Mouse (Mus musculus) brain, embryonic 18.5 days (tissue): ENCODE measurements at regions not wholly inside any gene's neighbourhood (a gene's known extent, or its start where the extent isn't known, plus 50 kb on each side); places are given as distances from the start of the nearest gene placed in this dataset.
A peak's percentile ranks its signal among the peaks of the same experiment; 100 is the strongest.

Experiments
- DNase-seq: peaks from one replicate; pipeline ENCODE4 v3.0.0-alpha.2; 2012; ENCODE audit warnings: low read depth, low spot score

DNA sequence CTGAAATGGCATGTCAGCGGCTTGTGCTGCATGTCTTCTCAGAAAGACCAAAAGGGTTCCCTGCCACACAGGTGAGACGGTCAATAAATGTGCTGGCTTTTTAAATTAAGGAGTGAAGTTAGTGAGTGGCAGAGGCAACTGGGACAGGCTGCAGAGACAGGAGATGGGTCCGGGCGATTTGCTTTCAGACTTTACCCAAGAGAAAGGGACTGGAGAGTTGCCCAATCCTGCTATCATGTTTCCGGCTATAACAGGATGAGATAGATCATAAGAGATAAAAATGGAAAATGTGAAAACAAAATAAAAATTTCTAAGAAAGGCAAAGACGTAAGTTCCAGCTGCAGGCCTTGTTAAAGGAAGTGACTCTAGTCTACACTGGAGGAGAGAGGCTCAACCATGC lies 367.3 kb upstream of the Runx1 start:
- DNase-seq, result no peak

DNA sequence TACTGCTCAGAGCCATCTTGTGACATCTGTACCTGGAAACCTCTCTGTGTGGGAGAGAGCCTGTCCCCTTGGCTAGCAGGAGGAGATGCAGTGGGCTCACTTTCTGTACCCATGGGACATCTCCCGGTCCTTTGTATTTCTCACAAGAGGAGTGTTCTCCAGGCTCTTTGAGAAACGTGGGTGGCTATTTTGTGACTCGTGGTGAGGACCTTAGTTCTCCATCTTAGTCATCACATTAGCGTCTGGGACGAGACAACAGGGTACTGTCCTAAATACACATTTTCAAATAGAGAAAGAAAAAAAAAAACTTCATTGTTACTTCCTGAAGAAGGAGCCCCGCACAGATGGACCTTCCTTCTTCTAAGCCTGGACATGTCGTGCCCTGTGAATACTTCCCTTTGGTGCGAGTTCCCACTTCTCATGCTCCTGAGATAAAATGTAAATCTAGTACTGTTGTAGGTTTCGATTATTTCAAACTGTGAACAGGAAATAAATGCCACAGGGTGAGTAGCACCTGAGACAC lies 366.8 kb upstream of the Runx1 start:
- DNase-seq, result no peak

DNA sequence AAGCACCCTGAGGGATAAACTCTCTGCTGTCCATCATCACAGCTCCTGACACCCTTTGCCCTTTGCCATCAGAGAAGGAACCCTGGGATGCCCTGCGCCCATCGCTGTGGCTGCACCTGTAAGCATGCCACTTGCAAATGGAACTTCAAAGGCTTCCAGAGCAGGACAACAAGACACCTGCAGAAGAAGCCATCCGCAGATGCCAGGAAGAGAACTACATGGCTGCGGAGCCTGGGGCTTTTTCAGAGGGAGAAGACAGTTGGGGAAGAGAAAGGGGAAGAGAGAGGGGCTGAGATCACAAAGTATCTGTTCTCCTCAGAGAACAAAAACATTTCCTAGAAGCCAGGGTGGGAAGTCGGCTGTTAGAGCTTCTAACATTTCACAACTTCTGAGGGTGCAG lies 365.2 kb upstream of the Runx1 start:
- DNase-seq, result no peak

DNA sequence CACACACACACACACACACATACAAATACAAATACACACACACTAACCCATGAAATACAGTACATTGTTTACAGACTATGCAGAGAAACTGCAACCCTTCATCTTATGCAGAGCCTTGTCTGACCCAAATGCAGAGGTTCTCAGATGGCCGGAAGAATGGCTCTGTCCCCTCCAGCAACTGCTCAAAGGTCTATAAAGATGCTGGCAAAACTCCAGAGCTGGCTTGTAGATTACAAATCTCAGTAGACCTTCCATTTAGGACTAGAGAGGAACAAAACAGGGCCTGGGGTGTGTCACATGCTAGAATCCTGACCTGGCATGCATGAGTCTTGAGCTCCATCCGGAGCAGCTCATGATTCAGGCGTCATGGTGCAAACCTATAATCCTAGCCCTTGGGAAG lies 364.4 kb upstream of the Runx1 start:
- DNase-seq, result no peak

DNA sequence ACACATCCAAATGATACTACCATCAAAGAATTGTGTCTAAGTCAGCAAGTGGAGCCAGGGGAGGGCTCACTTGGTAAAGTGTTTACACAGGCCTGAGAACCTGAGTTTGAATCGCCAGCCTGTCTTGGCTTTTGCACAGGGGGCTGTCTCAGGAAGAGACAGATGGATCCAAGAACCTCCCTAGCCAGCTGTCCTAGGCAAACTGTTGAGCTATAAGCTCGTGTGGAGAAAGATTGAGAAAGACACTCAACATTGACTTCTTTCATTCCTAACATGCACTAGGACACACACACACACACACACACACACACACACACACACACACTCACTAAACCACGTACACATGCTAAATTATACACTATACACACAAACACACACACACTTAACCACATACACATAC lies 363.9 kb upstream of the Runx1 start:
- no peak for DNase-seq

DNA sequence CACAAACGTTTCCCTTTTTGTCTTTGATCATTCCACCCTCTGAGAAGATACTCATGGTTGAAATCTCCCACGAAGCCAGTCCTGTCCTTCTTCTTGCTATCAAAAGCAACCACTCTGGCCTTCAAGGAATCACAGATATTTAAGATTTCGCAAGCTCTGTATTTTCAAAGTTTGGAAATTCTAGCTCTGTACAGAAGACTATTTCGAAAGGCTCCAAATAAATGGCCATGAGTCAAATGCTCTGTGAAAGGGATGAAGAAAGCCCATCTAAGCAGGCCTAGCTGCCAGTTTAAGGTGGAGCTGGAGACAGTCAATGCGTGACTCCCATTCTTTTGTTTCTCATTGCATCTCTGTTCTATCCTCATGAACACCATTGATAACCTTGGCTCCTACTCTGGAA lies 363.5 kb upstream of the Runx1 start:
- no peak for DNase-seq

DNA sequence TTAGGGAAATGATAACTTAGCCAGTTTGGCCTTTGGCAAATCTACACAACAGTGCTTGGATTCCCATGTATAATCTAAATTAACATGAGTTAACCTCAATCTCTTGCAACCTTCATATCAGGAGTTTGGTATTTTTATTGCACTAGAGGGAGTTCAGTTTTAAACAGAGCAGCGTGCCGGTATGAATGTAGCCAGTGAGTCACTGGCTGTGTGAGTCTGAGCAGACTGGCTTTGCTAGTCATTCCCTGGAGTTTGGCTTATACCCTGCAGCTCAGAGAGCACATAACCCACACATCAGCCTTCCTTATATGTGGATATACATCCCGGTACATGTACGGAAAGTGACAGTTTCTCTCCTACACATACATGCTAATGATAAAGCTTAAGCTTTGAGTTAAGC lies 360.6 kb upstream of the Runx1 start:
- no peak for DNase-seq

DNA sequence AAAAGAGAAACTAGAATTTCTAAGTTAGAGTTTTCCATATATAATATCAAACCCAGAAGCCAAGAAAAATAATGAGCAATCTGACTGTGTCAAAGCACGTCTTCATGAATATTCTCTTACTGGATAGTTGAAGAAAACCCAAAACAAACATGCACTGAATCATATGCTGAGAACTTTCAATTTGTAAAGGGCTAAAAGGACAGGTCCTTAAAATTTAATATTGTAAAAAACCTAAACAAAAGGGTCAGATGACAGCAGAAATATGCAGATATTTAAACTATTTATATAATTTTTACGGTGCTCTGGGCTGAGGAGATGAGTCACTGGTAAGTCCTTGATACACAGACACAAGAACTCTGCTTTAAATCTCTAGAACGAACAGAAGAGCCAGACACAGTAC lies 356.7 kb upstream of the Runx1 start:
- DNase-seq, result no peak

DNA sequence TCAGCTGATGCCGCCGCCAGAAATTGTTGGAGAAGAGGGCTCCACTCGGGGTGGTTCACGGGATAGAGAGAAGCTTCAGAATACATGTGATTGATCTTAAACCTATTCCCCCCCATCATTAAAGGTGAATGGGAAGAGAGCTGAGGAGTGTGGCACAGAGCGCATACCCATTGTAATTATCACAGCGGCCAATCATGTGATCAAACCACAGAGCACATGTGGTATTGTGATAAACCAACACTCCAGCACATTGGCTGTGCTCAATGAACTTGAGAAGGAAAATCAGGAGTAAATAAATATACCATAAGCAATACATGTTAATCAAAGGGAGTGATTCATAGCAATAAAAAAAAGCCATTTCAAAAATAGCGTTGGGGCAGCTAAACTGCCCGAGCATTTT lies 355.5 kb upstream of the Runx1 start:
- no peak for DNase-seq

DNA sequence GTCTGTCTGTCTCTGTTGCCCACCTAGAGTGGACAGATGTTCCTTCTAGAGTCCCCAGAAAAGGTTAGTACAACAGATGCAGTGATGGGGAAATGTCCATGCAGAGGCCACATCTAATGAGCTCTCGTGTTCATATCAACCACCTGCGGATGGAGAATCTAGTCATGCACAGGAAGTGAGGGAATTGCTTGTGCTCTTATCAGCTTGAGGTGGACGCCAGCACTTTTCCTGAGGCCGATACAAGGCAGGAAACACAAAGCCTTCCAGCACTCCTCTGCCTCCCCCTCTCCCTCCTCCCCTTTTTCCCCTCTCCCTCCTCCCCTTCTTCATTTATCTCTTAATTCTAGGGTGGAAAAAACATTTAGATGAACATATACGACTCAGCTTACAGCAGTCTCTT lies 354.3 kb upstream of the Runx1 start:
- no peak for DNase-seq

DNA sequence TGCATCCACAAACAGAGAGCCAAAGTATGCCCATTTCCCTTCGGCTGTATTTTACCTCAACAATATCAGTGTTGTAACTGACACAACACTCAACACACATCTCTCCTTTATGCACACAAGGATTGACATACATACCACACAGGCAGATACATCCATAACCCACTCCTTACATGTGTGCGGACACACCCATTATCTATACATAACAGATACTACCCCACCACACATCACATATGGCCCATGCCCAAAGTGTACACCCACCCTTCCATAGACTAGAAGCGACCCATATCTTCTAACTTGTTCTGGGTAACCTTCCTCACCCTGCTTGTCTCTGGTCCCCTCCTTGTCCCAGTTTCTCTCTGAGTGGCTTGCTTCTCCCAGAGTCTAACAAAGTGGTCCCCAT lies 340.7 kb upstream of the Runx1 start:
- no peak for DNase-seq

DNA sequence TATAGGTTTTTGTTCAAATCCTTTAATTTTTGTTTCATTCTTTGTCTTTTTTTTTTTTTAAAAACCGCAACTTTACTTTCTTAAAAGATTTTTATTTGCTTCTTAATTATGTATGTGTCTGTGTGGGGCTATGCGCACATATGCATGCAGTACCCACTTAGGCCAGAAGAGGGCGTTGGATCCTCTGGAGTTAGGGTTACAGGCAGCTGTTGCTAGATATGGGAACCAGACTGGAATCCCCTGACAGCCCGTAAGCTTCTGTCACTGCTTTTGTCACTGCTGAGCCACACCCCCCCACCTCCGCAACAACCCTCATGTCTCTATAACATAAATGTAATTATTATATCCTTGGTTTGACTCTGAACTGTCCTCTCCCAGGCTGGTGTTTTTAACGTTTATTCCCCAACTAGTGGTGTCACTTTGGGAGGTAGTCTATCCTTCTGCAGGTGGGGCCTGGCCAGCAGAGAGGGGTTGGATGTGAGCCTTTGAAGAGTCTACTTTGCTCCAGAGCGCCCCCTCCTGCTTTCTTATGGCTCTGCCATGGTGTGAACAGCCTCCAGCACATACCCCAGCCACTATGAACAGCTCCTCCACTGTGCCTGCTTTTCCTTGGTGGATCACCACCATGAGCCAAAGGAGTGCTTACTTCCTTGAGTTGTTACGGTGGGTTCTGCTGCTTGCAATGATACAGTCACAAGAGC lies 332.7 kb upstream of the Runx1 start:
- DNase-seq, result no peak

DNA sequence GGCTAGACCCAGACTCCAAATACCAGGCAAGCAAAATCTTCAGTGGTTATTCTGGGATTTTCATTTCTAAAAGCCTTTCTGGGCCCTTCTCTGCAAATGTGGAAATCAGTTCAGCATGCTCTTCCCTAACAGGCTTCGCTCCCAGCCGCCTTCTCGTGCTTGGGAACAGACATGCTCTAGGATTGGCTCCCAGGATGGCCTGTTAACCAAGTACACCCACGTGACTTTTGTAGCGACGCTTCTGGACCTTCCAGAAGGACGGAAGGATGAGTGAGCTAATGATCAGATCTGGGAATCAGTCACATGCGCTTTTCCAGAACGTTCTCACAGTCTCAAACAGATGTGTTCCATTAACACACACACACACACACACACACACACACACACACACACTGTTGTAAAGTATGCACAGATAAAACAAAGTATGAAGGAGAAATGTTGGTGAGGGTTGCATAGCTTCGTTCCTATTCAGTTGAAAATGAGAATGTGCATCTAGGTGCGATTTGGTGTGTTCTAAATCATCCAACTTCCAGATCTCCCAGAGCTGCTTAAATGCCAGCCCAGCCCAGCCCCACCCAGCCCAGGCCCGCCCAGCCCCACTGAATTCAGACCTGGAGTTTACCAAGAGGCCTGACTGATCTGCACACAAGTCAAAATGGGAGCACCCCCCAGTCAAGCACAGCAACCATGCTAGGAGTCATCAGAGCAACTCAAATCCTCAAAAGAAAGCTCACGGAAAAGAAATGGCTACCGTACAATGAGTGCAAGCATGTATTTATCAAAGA lies 327.8 kb upstream of the Runx1 start:
- no peak for DNase-seq

DNA sequence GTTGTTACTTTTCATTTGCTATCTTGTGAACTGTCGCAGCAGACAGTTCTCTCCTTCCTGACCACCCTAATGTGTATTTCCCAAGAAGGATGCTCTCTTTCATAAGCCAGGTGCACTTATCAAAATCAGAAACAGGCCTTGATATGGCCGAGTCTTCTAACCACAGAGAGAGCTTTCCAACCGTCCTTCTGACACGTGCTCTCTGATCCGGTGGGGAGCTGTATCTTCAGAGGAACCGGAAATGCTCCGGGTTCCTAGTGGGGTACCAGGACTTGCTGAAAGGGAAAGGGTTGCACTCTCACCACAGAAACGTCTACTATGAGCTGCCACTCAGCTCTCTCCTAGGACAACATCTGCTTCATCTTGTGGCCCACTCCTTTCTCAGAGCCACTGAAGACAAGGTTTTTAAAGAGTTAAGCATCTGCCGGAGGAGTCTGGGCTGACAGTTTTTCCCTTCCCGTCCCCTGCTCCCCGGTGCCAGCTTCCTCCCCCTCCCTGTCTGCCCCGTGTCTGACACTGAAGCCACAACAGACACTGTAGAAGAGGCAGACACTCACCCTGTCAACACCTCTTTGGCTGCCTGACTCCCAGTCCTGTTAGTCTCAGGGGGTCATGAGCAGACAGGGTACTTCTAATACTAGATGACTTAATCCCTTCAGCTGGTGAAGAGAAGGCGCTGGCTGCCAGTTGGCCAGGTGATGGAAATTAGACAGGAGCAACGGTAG lies 327.0 kb upstream of the Runx1 start:
- no peak for DNase-seq

DNA sequence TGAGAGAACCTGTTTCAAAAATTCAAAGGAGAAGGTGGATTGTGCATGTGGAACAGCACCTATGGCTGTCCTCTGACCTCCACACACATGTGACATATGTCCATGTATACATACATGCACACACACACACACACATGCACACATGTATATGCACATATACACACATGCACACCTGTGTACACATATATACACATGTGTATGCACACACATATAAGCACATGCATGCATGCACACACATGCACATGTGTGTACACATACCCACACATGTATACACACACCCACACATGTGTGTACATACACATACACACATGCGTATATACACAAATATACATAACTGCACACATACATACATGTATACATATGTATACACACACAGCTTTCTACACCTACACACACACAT lies 326.1 kb upstream of the Runx1 start:
- DNase-seq, result no peak

DNA sequence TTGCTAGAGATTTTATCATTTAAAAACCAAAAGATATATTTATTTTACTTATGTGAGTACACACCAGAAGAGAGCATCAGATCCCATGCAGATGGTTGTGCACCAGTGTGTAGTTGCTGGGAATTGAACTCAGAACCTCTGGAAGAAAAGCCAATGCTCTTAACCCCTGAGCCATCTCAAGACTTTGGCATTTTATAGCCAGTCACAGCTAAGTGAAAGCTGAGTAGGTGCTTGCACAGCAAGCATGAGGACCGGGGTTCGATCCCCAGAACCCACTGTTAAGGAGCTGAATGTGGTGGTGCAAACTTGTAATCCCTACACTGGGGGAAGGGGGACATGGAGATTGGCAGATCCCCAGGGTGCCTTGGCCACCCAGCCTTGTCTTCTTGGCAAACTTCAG lies 325.7 kb upstream of the Runx1 start:
- no peak for DNase-seq

DNA sequence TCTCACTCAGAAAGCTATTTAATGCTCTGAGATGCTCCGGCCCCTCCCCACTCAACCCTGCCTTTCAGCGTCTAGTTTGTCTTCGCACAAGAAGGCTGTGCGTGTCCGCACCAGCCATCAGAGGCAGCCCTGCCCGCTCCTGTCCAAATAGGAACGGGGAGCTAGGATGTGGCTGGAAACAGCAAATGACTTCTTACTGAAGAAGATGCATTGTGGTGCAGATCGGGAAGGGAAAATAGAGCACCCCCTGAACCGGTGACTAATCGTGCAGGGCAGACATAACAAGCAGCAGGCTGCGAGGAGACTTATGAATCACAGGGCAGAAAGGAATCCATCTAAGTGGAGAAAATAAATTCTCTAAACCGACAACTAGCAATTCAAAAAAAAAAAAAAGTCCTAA lies 324.5 kb upstream of the Runx1 start:
- no peak for DNase-seq

DNA sequence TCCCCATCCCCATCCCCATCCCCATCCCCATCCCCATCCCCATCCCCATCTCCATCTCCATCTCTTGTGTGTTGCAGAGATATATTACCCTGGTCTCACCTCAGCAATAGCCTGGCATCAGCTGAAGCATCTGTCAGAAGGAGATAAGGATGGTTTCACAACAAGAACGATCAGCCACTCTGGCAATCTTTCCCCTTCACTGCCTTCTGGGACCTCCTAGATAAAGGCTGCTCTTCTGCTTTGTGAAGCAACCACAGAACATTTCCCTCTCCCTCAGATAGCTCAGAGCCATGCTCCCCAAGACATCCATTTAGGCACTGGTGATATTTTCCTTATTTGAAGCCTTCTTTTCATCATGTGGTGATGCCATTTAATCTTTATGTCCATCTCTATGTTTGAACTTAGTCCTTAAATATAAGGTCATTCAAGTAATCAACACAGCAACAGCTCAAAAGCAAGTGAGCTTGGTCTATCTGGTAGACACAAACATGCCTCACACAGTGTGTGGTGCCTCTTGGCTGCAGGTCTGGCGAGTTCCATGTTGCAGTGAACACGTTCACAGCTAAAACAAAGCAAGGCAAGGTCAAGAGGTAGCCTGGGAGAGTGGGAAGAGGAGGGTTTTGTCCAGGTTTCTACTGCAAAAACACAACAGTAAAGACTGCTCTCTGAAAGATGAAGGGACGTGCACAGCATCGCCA lies 321.7 kb upstream of the Runx1 start:
- no peak for DNase-seq

DNA sequence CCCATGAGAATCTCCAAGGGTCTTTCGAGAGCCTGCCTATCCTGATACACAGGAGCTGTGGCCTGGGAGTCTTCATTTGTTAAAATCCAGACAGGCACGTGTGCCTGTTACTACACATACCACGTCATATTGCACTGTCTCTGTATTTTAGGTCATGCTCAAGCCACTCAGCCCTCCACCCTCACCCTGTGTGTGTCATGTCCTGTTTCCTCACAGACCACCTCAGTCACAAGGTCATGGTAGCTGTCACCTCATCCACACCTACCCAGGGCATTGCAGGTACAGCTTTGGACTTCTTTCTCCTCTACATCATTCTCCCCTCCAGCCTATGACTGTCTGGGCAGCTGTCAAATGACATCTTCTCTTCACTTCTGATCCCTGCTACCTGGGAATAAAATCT lies 320.9 kb upstream of the Runx1 start:
- DNase-seq, result no peak

DNA sequence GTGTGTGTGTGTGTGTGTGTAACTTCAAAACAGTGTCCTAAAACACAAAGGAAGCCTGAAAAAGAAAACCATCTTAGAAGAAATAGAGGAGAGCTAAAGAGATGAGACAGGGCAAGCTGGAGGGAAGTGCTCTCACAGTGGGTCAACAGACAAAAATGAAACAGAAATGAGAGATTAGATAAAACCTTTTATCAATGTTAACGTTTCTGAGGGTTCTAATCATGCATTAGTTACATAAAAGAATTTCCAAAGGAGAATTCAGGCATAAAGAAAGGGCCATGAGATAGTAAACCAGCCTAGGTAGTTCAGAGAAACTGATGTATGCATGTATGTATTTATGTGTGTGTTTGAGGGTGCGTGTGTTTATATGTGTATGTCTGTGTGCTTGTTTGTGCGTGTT lies 319.7 kb upstream of the Runx1 start:
- DNase-seq, result no peak

DNA sequence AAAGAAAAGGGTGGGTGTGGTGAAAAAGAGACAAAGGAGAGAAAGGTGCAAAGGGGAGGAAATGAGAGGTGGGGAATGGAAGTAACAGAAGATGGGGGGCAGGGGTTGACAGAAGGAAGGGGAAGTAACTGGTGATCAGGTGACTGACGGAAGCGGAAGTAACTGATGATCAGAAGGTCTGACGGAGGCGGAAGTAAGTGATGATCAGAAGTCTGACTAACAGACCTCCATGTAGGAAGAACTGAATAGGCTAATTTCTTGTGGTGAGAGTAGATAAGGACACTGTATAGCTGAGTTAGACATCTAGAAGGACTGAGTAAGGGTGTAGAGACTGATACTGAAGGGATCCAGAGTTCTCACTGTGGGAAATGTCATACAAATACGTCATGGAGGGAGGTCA lies 318.1 kb upstream of the Runx1 start:
- DNase-seq, result no peak

DNA sequence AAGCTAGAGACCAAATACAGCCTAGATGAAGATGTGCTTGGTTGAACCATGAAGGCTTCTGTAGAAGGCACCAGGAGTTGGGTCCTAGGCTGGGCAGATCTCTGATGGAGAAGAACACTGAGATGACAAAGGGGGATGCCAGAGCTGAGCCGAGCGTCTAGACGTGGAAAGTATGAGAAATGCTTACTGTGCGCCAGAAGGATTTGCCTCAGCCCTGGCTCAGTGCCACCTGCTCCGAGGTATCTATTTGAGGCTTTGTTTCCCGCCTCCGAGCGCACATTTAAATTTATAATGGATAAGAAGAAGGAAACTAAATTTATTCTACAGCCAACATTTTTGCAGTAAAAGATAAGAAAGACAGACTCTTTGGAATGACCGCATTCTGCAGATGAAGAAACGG lies 317.2 kb upstream of the Runx1 start:
- peak; percentile 42 for DNase-seq
